Mouse (Mus musculus): Measurements from ENCODE around the gene Btg3. TPM values are rescaled to one million over a fixed set of nuclear protein-coding genes. Genes with fewer than 3 reads are reported as not detected.

Gene Btg3
- total and polyA plus RNA-seq, 3 experiments = 21.6 to 72.2 (median 43.9) TPM

DNA sequence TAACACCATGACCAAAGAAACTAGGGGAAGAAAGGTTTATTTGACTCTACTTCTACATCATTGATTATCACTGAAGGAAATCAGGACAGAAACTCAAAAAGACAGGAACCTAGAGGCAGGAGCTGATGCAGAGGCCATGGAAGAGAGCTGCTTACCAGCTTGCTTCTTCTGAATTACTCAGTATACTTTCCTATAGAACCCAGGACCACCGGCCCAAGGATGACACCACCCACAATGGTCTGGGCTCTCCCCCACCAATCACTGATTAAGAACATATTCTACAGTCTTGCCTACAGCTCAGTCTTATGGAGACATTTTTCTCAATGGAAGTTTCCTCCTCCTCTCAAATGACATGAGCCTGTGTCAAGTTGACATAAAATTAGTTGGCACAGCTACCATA lies 82.9 kb downstream of the Btg3 start:
- no peaks in the 10 kb centered on the region for H3K36me3 ChIP-seq (replicated peaks in 1 of 2; ENCODE audit: control insufficient read depth in 1 of 2, insufficient read depth in 1 of 2, low read length in 1 of 2)
- no peak for DNase-seq (ENCODE audit: extremely low read depth)
- peaks cover 1% of the 10 kb centered on the region for H3K27me3 ChIP-seq (replicated peaks)
- no peaks in the 10 kb centered on the region for H3K4me1 ChIP-seq (ENCODE audit: control insufficient read depth in 1 of 2, insufficient read depth in 2 of 2)
- no peak overlapping the region for H3K9ac ChIP-seq (ENCODE audit: insufficient read depth, low read depth)
- TF ChIP-seq SMC3 (IDR thresholded peaks at IDR 0.05; ENCODE audit: low read depth, low read length) = no peak
- TF ChIP-seq USF1 (IDR thresholded peaks at IDR 0.05; ENCODE audit: low read depth, low read length) = no peak
- no peak for TF ChIP-seq KAT2A (IDR thresholded peaks at IDR 0.05; ENCODE audit: insufficient replicate concordance, low read length)
- TF ChIP-seq RCOR1 (conservative IDR thresholded peaks at IDR 0.05; ENCODE audit: low read depth, low read length) = no peak
- TF ChIP-seq POLR2AphosphoS2 (IDR thresholded peaks at IDR 0.05; ENCODE audit: low read depth, low read length) = no peak
- H3K79me2 ChIP-seq (replicated peaks; ENCODE audit: control insufficient read depth, extremely low read depth, insufficient read depth, poor library complexity, severe bottlenecking) = no peaks in the 10 kb centered on the region
- no peak overlapping the region for H3K27ac ChIP-seq (ENCODE audit: insufficient read depth, low read depth)
- no peak overlapping the region for H3K4me2 ChIP-seq (ENCODE audit: insufficient read depth, low read depth, poor library complexity, severe bottlenecking)
- no peaks in the 10 kb centered on the region for H3K9me3 ChIP-seq (replicated peaks; ENCODE audit: low read length)
- in situ Hi-C loops (cut with MboI; ENCODE audit: low pct_ligation_motif_present, low pct_unique_long_range_greater_than_20kb, low sequenced_read_pairs) (no loop called here), dilution Hi-C loops (cut with MboI; ENCODE audit: extremely low pct_ligation_motif_present, extremely low pct_unique_long_range_greater_than_20kb, low sequenced_read_pairs) (no loop called here)
- H3K4me3 ChIP-seq (replicated peaks in 1 of 3; ENCODE audit: low read depth in 2 of 3, low read length in 2 of 3, poor library complexity in 1 of 3) = no peak overlapping the region

DNA sequence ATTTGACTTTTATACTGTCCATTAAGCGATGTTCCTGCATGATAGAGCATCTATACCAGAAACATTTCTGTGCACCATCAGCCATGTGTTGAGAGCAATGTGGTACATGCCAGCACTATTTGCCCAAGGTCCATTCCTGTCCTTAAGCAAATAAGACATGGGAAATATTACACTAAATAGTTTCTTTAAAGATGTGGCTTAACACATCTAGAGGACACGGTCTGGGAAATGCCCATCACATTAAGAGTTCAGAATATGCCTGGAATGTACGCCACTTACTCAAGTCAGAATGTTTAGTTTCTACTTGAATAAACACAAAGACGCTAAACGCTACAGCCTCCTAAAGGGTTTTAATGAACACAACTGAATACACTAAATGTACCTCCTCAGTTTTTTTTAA lies 93.8 kb downstream of the Btg3 start:
- in situ Hi-C loops (cut with MboI; ENCODE audit: low pct_ligation_motif_present, low pct_unique_long_range_greater_than_20kb, low sequenced_read_pairs) = no loop called here
- Histone ChIP-seq H3K4me1 (ENCODE audit: control insufficient read depth in 1 of 2, insufficient read depth in 2 of 2) (no peaks in the 10 kb centered on the region), H3K4me2 (ENCODE audit: insufficient read depth, low read depth, poor library complexity, severe bottlenecking) (no peak overlapping the region), H3K9ac (ENCODE audit: insufficient read depth, low read depth) (no peak overlapping the region), H3K9me3 (replicated peaks; ENCODE audit: low read length) (no peaks in the 10 kb centered on the region), H3K79me2 (replicated peaks; ENCODE audit: control insufficient read depth, extremely low read depth, insufficient read depth, poor library complexity, severe bottlenecking) (no peaks in the 10 kb centered on the region), H3K27ac (ENCODE audit: insufficient read depth, low read depth) (no peak overlapping the region), H3K36me3 (replicated peaks in 1 of 2; ENCODE audit: control insufficient read depth in 1 of 2, insufficient read depth in 1 of 2, low read length in 1 of 2) (no peaks in the 10 kb centered on the region), H3K27me3 (replicated peaks) (no peaks in the 10 kb centered on the region), H3K4me3 (replicated peaks in 1 of 3; ENCODE audit: low read depth in 2 of 3, low read length in 2 of 3, poor library complexity in 1 of 3) (no peak overlapping the region)
- dilution Hi-C loops (cut with MboI; ENCODE audit: extremely low pct_ligation_motif_present, extremely low pct_unique_long_range_greater_than_20kb, low sequenced_read_pairs) = no loop called here
- DNase-seq (ENCODE audit: extremely low read depth) = no peak
- TF ChIP-seq POLR2A (IDR thresholded peaks at IDR 0.05; ENCODE audit: low read depth, low read length) = no peak
- TF ChIP-seq USF1 (IDR thresholded peaks at IDR 0.05; ENCODE audit: low read depth, low read length) = no peak

Other genes with a start within 250 kb of the Btg3 start
- 0.08 TPM in 1 of 2 replicates, not detected in the other for gene Cxadr, start 75.7 kb downstream of the Btg3 start, total RNA-seq (2012; rRNA removed)
- gene Cxadr, start 75.7 kb downstream of the Btg3 start, total RNA-seq (2014; rRNA removed) = not detected in 2 replicates
- gene Cxadr, start 75.7 kb downstream of the Btg3 start, polyA plus RNA-seq (2012; ENCODE audit: insufficient read length, low read depth) = 0.45 and 0.76 TPM in 2 replicates
- gene D16Ertd472e, start 199.5 kb upstream of the Btg3 start, total RNA-seq (2012; rRNA removed) = 40.6 and 42.9 TPM in 2 replicates
- 77.5 and 94.4 TPM in 2 replicates for gene D16Ertd472e, start 199.5 kb upstream of the Btg3 start, total RNA-seq (2014; rRNA removed)
- gene D16Ertd472e, start 199.5 kb upstream of the Btg3 start, polyA plus RNA-seq (2012; ENCODE audit: insufficient read length, low read depth) = 65.4 and 67.3 TPM in 2 replicates